Mouse (Mus musculus): ENCODE results near the gene Dcp1a.

Dcp1a gene

GRCm38 (mm10) chr14:30519323-30519722, 40.0 kb downstream of the Dcp1a start:
- no peak for DNase-seq (ENCODE audit: low read depth, low spot score)

- no peak for DNase-seq (ENCODE audit: low read depth, low spot score)
These were observed 44.0 kb downstream of the Dcp1a start for GRCm38 (mm10) chr14:30523356-30523755.

- no peak for DNase-seq (ENCODE audit: low read depth, low spot score)
These were observed 49.1 kb downstream of the Dcp1a start for GRCm38 (mm10) chr14:30528392-30528791.

GRCm38 (mm10) chr14:30528961-30529360, 49.6 kb downstream of the Dcp1a start:
- no peak for DNase-seq (ENCODE audit: low read depth, low spot score)

- DNase-seq (ENCODE audit: low read depth, low spot score) = no peak
These were observed 50.1 kb downstream of the Dcp1a start for GRCm38 (mm10) chr14:30529454-30529853.

GRCm38 (mm10) chr14:30530726-30531269, 51.5 kb downstream of the Dcp1a start:
- DNase-seq (ENCODE audit: low read depth, low spot score) = no peak

- DNase-seq (ENCODE audit: low read depth, low spot score) = no peak
These were observed 52.1 kb downstream of the Dcp1a start for GRCm38 (mm10) chr14:30531431-30531830.

- no peak for DNase-seq (ENCODE audit: low read depth, low spot score)
These were observed 52.6 kb downstream of the Dcp1a start for GRCm38 (mm10) chr14:30531896-30532295.

GRCm38 (mm10) chr14:30533780-30534450, 54.6 kb downstream of the Dcp1a start:
- DNase-seq (ENCODE audit: low read depth, low spot score) = peak; percentile 39

- DNase-seq (ENCODE audit: low read depth, low spot score) = peak; percentile 41
These were observed 62.2 kb downstream of the Dcp1a start for GRCm38 (mm10) chr14:30541541-30541940.

GRCm38 (mm10) chr14:30543331-30543730, 64.0 kb downstream of the Dcp1a start:
- peak; percentile 16 for DNase-seq (ENCODE audit: low read depth, low spot score)

GRCm38 (mm10) chr14:30548131-30548720, 68.9 kb downstream of the Dcp1a start, which contains the start of gene Tkt:
TSS of gene Tkt (plus strand) at chr14:30548359.
- peak; percentile 65 for DNase-seq (ENCODE audit: low read depth, low spot score)

- peak; percentile 81 for DNase-seq (ENCODE audit: low read depth, low spot score)
These were observed 69.8 kb downstream of the Dcp1a start for GRCm38 (mm10) chr14:30548965-30549776.

- DNase-seq (ENCODE audit: low read depth, low spot score) = peak; percentile 15
These were observed 70.4 kb downstream of the Dcp1a start for GRCm38 (mm10) chr14:30549777-30550149.

GRCm38 (mm10) chr14:30550232-30551070, 71.1 kb downstream of the Dcp1a start:
- peak; percentile 10 for DNase-seq (ENCODE audit: low read depth, low spot score)

- DNase-seq (ENCODE audit: low read depth, low spot score) = no peak
These were observed 72.2 kb downstream of the Dcp1a start for GRCm38 (mm10) chr14:30551509-30551908.

GRCm38 (mm10) chr14:30551981-30552380, 72.6 kb downstream of the Dcp1a start:
- no peak for DNase-seq (ENCODE audit: low read depth, low spot score)

- no peak for DNase-seq (ENCODE audit: low read depth, low spot score)
These were observed 73.8 kb downstream of the Dcp1a start for GRCm38 (mm10) chr14:30553185-30553584.

GRCm38 (mm10) chr14:30556651-30557050, 77.3 kb downstream of the Dcp1a start:
- DNase-seq (ENCODE audit: low read depth, low spot score) = peak; percentile 16

- DNase-seq (ENCODE audit: low read depth, low spot score) = no peak
These were observed 78.4 kb downstream of the Dcp1a start for GRCm38 (mm10) chr14:30557730-30558129.

GRCm38 (mm10) chr14:30559321-30559850, 80.1 kb downstream of the Dcp1a start:
- DNase-seq (ENCODE audit: low read depth, low spot score) = no peak

Measured in 3T3-L1 (cell line).